Mouse (Mus musculus): Measurements from ENCODE around the gene Sqstm1. TPM values are rescaled to one million over a fixed set of nuclear protein-coding genes. Genes with fewer than 3 reads are reported as not detected.
A peak's percentile ranks its signal among the peaks of the same experiment; 100 is the strongest.

Sqstm1 gene
- polyA plus RNA-seq (2015; fragmentation: Nextera tagmentation; extraction: Ambion mirVana) = 193 and 206 TPM in 2 replicates

GRCm38 (mm10) chr11:50210505-50211151, at the start of gene Sqstm1, which contains the start of gene Mgat4b:
Gene Sqstm1 (minus strand): TSS chr11:50210827.
Gene Mgat4b (plus strand): TSS chr11:50210890.
- Histone ChIP-seq H3K9me3 (no peaks in the 10 kb centered on the region), H3K4me2 (peak within 1 kb of the TSS; percentile 70), H3K4me1 (peaks cover 18% of the 10 kb centered on the region), H3K27ac (peak within 1 kb of the TSS; percentile 96), H3K9ac (peak within 1 kb of the TSS; percentile 96), H3K4me3 (peak within 1 kb of the TSS; percentile 92), H3K27me3 (no peaks in the 10 kb centered on the region), H3K36me3 (peaks cover 28% of the 10 kb centered on the region)
- under 1% methylated on average over 48 of the region's 48 CpGs for WGBS
- ATAC-seq (ENCODE audit: insufficient number of reproducible peaks, insufficient read depth, low FRiP score, low TSS enrichment, low read depth) = peak; percentile 71

GRCm38 (mm10) chr11:50258310-50258709, 47.7 kb upstream of the Sqstm1 start:
- H3K4me1 ChIP-seq = peaks cover 3% of the 10 kb centered on the region; the same call in 1 of the 2 replicates
- H3K4me3 ChIP-seq = no peak overlapping the region
- no peaks in the 10 kb centered on the region for H3K27me3 ChIP-seq
- H3K27ac ChIP-seq = no peak overlapping the region
- 77% methylated on average over 7 of the region's 7 CpGs for WGBS
- no peak overlapping the region for H3K9ac ChIP-seq
- H3K4me2 ChIP-seq = no peak overlapping the region
- H3K36me3 ChIP-seq = peaks cover 75% of the 10 kb centered on the region
- ATAC-seq (ENCODE audit: insufficient number of reproducible peaks, insufficient read depth, low FRiP score, low TSS enrichment, low read depth) = no peak
- no peaks in the 10 kb centered on the region for H3K9me3 ChIP-seq

- Histone ChIP-seq H3K4me3 (no peak overlapping the region), H3K27ac (no peak overlapping the region), H3K4me1 (peaks cover 16% of the 10 kb centered on the region), H3K27me3 (no peaks in the 10 kb centered on the region), H3K36me3 (peaks cover 58% of the 10 kb centered on the region), H3K9me3 (no peaks in the 10 kb centered on the region), H3K4me2 (no peak overlapping the region), H3K9ac (no peak overlapping the region)
- ATAC-seq (ENCODE audit: insufficient number of reproducible peaks, insufficient read depth, low FRiP score, low TSS enrichment, low read depth) = no peak
- WGBS = 88% methylated on average over 7 of the region's 7 CpGs
These were observed 46.0 kb upstream of the Sqstm1 start for GRCm38 (mm10) chr11:50256615-50257014.

GRCm38 (mm10) chr11:50254010-50254580, 43.5 kb upstream of the Sqstm1 start:
- Histone ChIP-seq H3K4me3 (no peak overlapping the region), H3K9ac (no peak overlapping the region), H3K27ac (no peak overlapping the region), H3K36me3 (peaks cover 33% of the 10 kb centered on the region), H3K9me3 (no peaks in the 10 kb centered on the region), H3K4me1 (peaks cover 16% of the 10 kb centered on the region), H3K27me3 (no peaks in the 10 kb centered on the region), H3K4me2 (no peak overlapping the region)
- no peak for ATAC-seq (ENCODE audit: insufficient number of reproducible peaks, insufficient read depth, low FRiP score, low TSS enrichment, low read depth)
- 84% methylated on average over 12 of the region's 12 CpGs for WGBS

GRCm38 (mm10) chr11:50253393-50253792, 42.8 kb upstream of the Sqstm1 start:
- Histone ChIP-seq H3K4me3 (no peak overlapping the region), H3K27me3 (no peaks in the 10 kb centered on the region), H3K27ac (peak overlapping the region; percentile 68; the same call in 1 of the 2 replicates), H3K36me3 (peaks cover 26% of the 10 kb centered on the region), H3K9ac (no peak overlapping the region), H3K4me2 (no peak overlapping the region), H3K9me3 (no peaks in the 10 kb centered on the region), H3K4me1 (peaks cover 16% of the 10 kb centered on the region)
- WGBS = 57% methylated on average over 1 of the region's 1 CpGs
- ATAC-seq (ENCODE audit: insufficient number of reproducible peaks, insufficient read depth, low FRiP score, low TSS enrichment, low read depth) = no peak

- Histone ChIP-seq H3K27me3 (no peaks in the 10 kb centered on the region), H3K9me3 (no peaks in the 10 kb centered on the region), H3K36me3 (peaks cover 20% of the 10 kb centered on the region), H3K4me3 (no peak overlapping the region), H3K4me2 (no peak overlapping the region), H3K9ac (0 out of 2 replicates have a peak overlapping the region, but pooled peaks have one; percentile 36), H3K27ac (peak overlapping the region; percentile 68), H3K4me1 (peaks cover 16% of the 10 kb centered on the region)
- 0 out of 2 replicates have a peak, but pooled peaks have one; percentile 32 for ATAC-seq (ENCODE audit: insufficient number of reproducible peaks, insufficient read depth, low FRiP score, low TSS enrichment, low read depth)
- WGBS = 54% methylated on average over 11 of the region's 11 CpGs
These were observed 42.1 kb upstream of the Sqstm1 start for GRCm38 (mm10) chr11:50252684-50253265.

- H3K9me3 ChIP-seq = no peaks in the 10 kb centered on the region
- peak overlapping the region; percentile 68 for H3K27ac ChIP-seq
- no peak overlapping the region for H3K4me3 ChIP-seq
- ATAC-seq (ENCODE audit: insufficient number of reproducible peaks, insufficient read depth, low FRiP score, low TSS enrichment, low read depth) = no peak
- H3K36me3 ChIP-seq = peaks cover 14% of the 10 kb centered on the region
- H3K27me3 ChIP-seq = no peaks in the 10 kb centered on the region
- peaks cover 16% of the 10 kb centered on the region for H3K4me1 ChIP-seq
- WGBS = 27% methylated on average over 3 of the region's 3 CpGs
- H3K9ac ChIP-seq = peak overlapping the region; percentile 36; the same call in 1 of the 2 replicates
- no peak overlapping the region for H3K4me2 ChIP-seq
These were observed 41.5 kb upstream of the Sqstm1 start for GRCm38 (mm10) chr11:50252166-50252565.

GRCm38 (mm10) chr11:50248473-50249171, 38.0 kb upstream of the Sqstm1 start:
- Histone ChIP-seq H3K27me3 (no peaks in the 10 kb centered on the region), H3K36me3 (no peaks in the 10 kb centered on the region), H3K9ac (no peak overlapping the region), H3K4me2 (no peak overlapping the region), H3K4me1 (peaks cover 16% of the 10 kb centered on the region), H3K4me3 (no peak overlapping the region), H3K9me3 (no peaks in the 10 kb centered on the region), H3K27ac (no peak overlapping the region)
- no peak for ATAC-seq (ENCODE audit: insufficient number of reproducible peaks, insufficient read depth, low FRiP score, low TSS enrichment, low read depth)
- WGBS = 79% methylated on average over 7 of the region's 7 CpGs

- H3K9me3 ChIP-seq = no peaks in the 10 kb centered on the region
- H3K4me2 ChIP-seq = no peak overlapping the region
- H3K4me1 ChIP-seq = no peaks in the 10 kb centered on the region
- H3K9ac ChIP-seq = no peak overlapping the region
- 75% methylated on average over 5 of the region's 5 CpGs for WGBS
- ATAC-seq (ENCODE audit: insufficient number of reproducible peaks, insufficient read depth, low FRiP score, low TSS enrichment, low read depth) = no peak
- H3K27ac ChIP-seq = no peak overlapping the region
- H3K36me3 ChIP-seq = no peaks in the 10 kb centered on the region
- H3K27me3 ChIP-seq = no peaks in the 10 kb centered on the region
- H3K4me3 ChIP-seq = no peak overlapping the region
These were observed 34.6 kb upstream of the Sqstm1 start for GRCm38 (mm10) chr11:50245269-50245668.

GRCm38 (mm10) chr11:50243926-50244325, 33.3 kb upstream of the Sqstm1 start:
- H3K9ac ChIP-seq = no peak overlapping the region
- H3K36me3 ChIP-seq = no peaks in the 10 kb centered on the region
- peaks cover 8% of the 10 kb centered on the region for H3K27me3 ChIP-seq
- no peaks in the 10 kb centered on the region for H3K4me1 ChIP-seq
- no peak for ATAC-seq (ENCODE audit: insufficient number of reproducible peaks, insufficient read depth, low FRiP score, low TSS enrichment, low read depth)
- H3K27ac ChIP-seq = no peak overlapping the region
- no peaks in the 10 kb centered on the region for H3K9me3 ChIP-seq
- no peak overlapping the region for H3K4me3 ChIP-seq
- H3K4me2 ChIP-seq = no peak overlapping the region
- WGBS = 81% methylated on average over 6 of the region's 6 CpGs

GRCm38 (mm10) chr11:50240235-50240911, 29.7 kb upstream of the Sqstm1 start:
- no peak for ATAC-seq (ENCODE audit: insufficient number of reproducible peaks, insufficient read depth, low FRiP score, low TSS enrichment, low read depth)
- Histone ChIP-seq H3K4me3 (no peak overlapping the region), H3K4me2 (no peak overlapping the region), H3K36me3 (peaks cover under 1% of the 10 kb centered on the region; the same call in 1 of the 2 replicates), H3K9ac (no peak overlapping the region), H3K27ac (no peak overlapping the region), H3K4me1 (peaks cover 17% of the 10 kb centered on the region), H3K9me3 (no peaks in the 10 kb centered on the region), H3K27me3 (peaks cover 43% of the 10 kb centered on the region)
- 92% methylated on average over 7 of the region's 7 CpGs for WGBS

All from embryonic facial prominence, embryonic 13.5 days (tissue).